Mouse (Mus musculus): ENCODE measurements around the gene Cask. TPM values are rescaled to one million over a fixed set of nuclear protein-coding genes. Genes with fewer than 3 reads are reported as not detected.

Cask gene
- polyA plus RNA-seq, 1 experiment, result 0.98 TPM

DNA sequence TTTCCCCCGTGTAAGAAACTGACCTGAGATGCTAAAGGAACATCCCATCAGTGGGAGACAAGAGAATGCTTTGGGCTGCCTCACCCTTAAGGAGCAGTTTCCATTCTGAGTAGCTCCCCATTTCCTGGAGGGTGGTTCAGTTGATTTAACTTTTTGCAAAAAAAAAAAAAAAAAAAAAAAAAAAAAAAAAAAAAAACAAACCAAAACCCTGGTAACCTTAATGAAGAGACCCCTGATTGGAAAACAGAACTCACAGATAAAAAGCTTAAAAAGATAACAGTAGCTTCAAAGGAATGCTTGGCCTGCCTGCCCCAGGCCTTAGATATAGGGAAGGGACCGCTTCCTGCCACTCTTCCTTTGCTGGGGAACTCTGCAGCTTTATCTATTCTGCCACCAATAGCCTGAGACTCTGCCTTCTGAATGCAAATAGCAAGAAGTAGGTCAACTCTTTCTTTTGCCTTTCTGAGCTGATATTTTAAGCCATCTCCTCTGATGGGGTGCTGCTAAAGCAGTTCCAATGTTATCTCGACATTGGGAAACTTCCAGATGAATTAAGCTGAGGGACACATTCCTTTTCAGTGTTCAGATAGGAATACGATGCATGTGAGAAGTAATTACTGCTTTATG is 332.3 kb downstream of the Cask start:
- Histone ChIP-seq H3K27me3 (ENCODE audit: control insufficient read depth, insufficient read depth, low read length) (no peaks in the 10 kb centered on the region), H3K4me1 (ENCODE audit: control insufficient read depth, insufficient read depth, insufficient read length) (peaks cover 9% of the 10 kb centered on the region; the same call in 1 of the 2 replicates), H3K36me3 (ENCODE audit: control insufficient read depth, insufficient read depth, low read length) (no peaks in the 10 kb centered on the region), H3K4me3 (ENCODE audit: extremely low read depth, insufficient read depth, insufficient read length) (no peak overlapping the region), H3K27ac (ENCODE audit: insufficient read depth, low read length) (no peak overlapping the region)
- no peak for DNase-seq (ENCODE audit: low read depth in 1 of 2, low spot score in 2 of 2)
- 75% methylated on average over 4 of the region's 4 CpGs for WGBS
- TF ChIP-seq POLR2A (IDR thresholded peaks at IDR 0.05; ENCODE audit: low read depth, low read length), result no peak
- TF ChIP-seq CTCF (IDR thresholded peaks at IDR 0.05; ENCODE audit: extremely low read depth, insufficient read depth, insufficient read length, insufficient replicate concordance), result no peak

DNA sequence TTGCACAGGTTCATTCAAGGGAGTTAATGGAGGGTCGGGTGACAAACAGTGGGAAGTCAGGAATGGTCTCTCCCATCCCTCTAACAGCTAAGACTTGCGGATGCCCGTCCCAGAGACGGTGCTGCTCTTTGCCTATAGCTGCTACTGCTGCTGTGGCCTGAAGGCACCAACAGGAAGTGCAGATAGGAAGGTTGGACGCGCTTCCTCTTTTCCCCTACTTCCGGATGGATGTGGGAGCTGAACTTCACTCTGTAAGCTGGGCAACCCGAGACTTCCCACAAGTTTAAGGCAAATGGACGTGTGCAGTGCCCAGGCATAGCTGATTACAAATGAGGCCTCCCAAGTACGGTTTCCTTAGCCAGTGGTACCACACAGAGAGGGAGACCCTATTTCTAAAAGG is 333.1 kb downstream of the Cask start:
- no peak overlapping the region for H3K4me3 ChIP-seq (ENCODE audit: extremely low read depth, insufficient read depth, insufficient read length)
- H3K27ac ChIP-seq (ENCODE audit: insufficient read depth, low read length), result no peak overlapping the region
- WGBS, result 59% methylated on average over 10 of the region's 10 CpGs
- H3K36me3 ChIP-seq (ENCODE audit: control insufficient read depth, insufficient read depth, low read length), result no peaks in the 10 kb centered on the region
- no peaks in the 10 kb centered on the region for H3K27me3 ChIP-seq (ENCODE audit: control insufficient read depth, insufficient read depth, low read length)
- DNase-seq (ENCODE audit: low read depth in 1 of 2, low spot score in 2 of 2), result no peak
- H3K4me1 ChIP-seq (ENCODE audit: control insufficient read depth, insufficient read depth, insufficient read length), result peaks cover 9% of the 10 kb centered on the region; the same call in 1 of the 2 replicates
- no peak for TF ChIP-seq POLR2A (IDR thresholded peaks at IDR 0.05; ENCODE audit: low read depth, low read length)
- TF ChIP-seq CTCF (IDR thresholded peaks at IDR 0.05; ENCODE audit: extremely low read depth, insufficient read depth, insufficient read length, insufficient replicate concordance), result no peak

DNA sequence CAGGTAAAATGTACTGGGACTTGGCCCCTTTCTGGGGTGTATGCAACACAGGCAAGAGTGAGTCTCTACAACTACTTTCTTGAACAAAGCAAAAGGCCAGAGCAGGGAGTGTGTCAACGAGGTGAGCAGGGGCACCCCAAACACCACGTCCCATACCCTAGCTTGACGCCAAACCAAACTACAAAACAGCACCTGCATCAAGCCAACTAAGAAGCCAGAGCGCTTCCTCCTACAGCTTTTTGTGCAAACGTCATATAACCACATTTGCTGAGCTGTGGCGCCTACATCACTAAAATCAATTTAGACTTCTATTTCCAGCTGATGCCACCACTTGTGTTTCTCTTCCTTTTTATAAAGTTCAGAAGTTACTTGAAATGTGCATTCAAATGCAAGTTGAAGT is 334.7 kb downstream of the Cask start:
- H3K4me1 ChIP-seq (ENCODE audit: control insufficient read depth, insufficient read depth, insufficient read length), result peaks cover 9% of the 10 kb centered on the region; the same call in 1 of the 2 replicates
- 41% methylated on average over 6 of the region's 6 CpGs for WGBS
- peak; percentile 11 to 45 for DNase-seq (ENCODE audit: low read depth in 1 of 2, low spot score in 2 of 2)
- H3K4me3 ChIP-seq (ENCODE audit: extremely low read depth, insufficient read depth, insufficient read length), result no peak overlapping the region
- no peaks in the 10 kb centered on the region for H3K36me3 ChIP-seq (ENCODE audit: control insufficient read depth, insufficient read depth, low read length)
- no peak for TF ChIP-seq POLR2A (IDR thresholded peaks at IDR 0.05; ENCODE audit: low read depth, low read length)
- no peak for TF ChIP-seq CTCF (IDR thresholded peaks at IDR 0.05; ENCODE audit: extremely low read depth, insufficient read depth, insufficient read length, insufficient replicate concordance)
- H3K27me3 ChIP-seq (ENCODE audit: control insufficient read depth, insufficient read depth, low read length), result no peaks in the 10 kb centered on the region
- peak overlapping the region; percentile 68 for H3K27ac ChIP-seq (ENCODE audit: insufficient read depth, low read length)

DNA sequence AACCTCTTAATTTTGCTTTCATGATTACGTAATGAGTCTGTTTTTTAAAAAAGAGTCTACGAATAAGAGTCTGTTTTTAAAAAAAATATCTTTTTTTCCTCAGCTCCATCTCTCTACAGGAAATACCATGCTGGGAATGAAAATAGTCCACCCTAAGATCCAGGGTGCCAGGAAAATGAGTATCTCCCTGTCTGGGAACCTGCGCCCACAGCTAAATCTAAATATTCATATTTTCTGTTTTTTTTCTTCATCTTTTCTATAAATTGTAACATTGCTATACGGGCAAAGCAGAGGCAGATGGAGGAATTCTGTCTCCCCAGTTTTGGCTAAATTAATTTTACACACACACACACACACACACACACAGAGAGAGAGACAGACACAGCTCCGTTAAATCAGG is 337.3 kb downstream of the Cask start:
- Histone ChIP-seq H3K27me3 (ENCODE audit: control insufficient read depth, insufficient read depth, low read length) (no peaks in the 10 kb centered on the region), H3K36me3 (ENCODE audit: control insufficient read depth, insufficient read depth, low read length) (no peaks in the 10 kb centered on the region), H3K27ac (ENCODE audit: insufficient read depth, low read length) (no peak overlapping the region), H3K4me3 (ENCODE audit: extremely low read depth, insufficient read depth, insufficient read length) (no peak overlapping the region), H3K4me1 (ENCODE audit: control insufficient read depth, insufficient read depth, insufficient read length) (peaks cover 9% of the 10 kb centered on the region; the same call in 1 of the 2 replicates)
- DNase-seq (ENCODE audit: low read depth in 1 of 2, low spot score in 2 of 2), result no peak
- WGBS, result 90% methylated on average over 5 of the region's 5 CpGs
- no peak for TF ChIP-seq POLR2A (IDR thresholded peaks at IDR 0.05; ENCODE audit: low read depth, low read length)

DNA sequence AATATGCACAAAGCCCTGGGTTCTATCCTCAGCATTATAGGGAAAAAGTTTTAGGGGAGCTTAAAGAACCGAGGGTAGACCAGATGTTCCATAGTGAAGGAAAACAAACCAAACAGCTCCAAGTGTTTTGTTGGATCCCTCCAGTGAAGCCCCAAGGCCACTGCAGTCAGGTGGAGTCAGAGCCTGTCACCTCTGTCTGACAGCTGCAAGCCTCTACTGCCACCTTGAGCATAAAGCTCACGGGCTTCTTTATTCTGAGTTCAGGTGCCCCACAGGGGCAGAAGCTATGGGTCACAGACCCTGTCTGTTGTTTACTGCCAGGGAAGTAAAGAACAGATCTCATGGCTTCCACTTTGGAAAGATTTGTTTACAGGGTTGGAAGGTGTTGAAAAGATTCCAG is 338.0 kb downstream of the Cask start:
- peaks cover 9% of the 10 kb centered on the region; the same call in 1 of the 2 replicates for H3K4me1 ChIP-seq (ENCODE audit: control insufficient read depth, insufficient read depth, insufficient read length)

DNA sequence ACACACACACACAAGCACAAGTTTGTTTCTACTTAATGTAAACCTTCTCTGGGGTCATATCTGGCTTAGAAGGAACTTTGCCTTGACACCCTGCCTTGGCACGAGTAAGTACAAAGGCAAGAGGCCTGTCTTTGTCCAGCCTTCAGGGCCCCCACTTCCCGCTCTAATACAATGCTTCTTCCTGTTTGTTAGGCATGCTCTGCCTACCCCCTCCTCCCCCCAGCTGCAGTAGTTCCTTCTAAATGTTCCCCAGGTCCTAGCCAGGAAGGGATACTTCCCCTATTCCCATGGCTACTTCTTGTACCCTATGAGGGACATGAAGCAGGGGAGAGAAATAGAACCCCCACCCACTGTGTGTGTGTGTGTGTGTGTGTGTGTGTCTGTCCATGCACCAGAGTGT is 344.8 kb downstream of the Cask start:
- no peak for DNase-seq (ENCODE audit: low read depth in 1 of 2, low spot score in 2 of 2)
- 69% methylated on average over 2 of the region's 2 CpGs for WGBS

More for the DNA sequence above, 338.0 kb downstream of the Cask start:
- no peak for DNase-seq (ENCODE audit: low read depth in 1 of 2, low spot score in 2 of 2)
- Histone ChIP-seq H3K4me3 (ENCODE audit: extremely low read depth, insufficient read depth, insufficient read length) (no peak overlapping the region), H3K27ac (ENCODE audit: insufficient read depth, low read length) (no peak overlapping the region; the same call in 1 of the 2 replicates), H3K36me3 (ENCODE audit: control insufficient read depth, insufficient read depth, low read length) (no peaks in the 10 kb centered on the region), H3K27me3 (ENCODE audit: control insufficient read depth, insufficient read depth, low read length) (no peaks in the 10 kb centered on the region)
- TF ChIP-seq CTCF (IDR thresholded peaks at IDR 0.05; ENCODE audit: extremely low read depth, insufficient read depth, insufficient read length, insufficient replicate concordance) (peak; percentile 19; the same call in 1 of the 2 replicates), POLR2A (IDR thresholded peaks at IDR 0.05; ENCODE audit: low read depth, low read length) (no peak)
- 58% methylated on average over 2 of the region's 2 CpGs for WGBS

DNA sequence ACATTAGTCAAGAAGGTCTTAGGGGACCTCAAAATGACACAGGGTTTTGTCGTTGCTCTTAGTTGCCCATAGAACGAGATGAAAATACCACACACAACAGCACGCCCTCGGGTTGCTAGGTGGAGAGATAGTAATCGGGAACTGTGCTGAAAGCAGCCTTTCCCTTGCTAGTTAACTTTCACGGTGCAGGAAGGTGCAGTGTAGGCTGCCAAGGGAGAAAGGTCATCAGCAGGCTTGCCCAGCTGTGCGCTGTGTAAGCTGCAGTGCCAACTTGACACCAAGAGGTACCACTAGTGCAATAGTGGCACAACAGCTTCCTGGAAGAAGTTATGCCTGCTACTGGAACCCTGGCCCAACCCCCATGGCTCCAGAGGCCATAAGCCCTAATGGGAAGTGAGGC is 346.8 kb downstream of the Cask start:
- whole genome bisulfite sequencing, result 88% methylated on average over 7 of the region's 7 CpGs
- H3K4me3 ChIP-seq (ENCODE audit: extremely low read depth, insufficient read depth, insufficient read length), result no peak overlapping the region
- TF ChIP-seq POLR2A (IDR thresholded peaks at IDR 0.05; ENCODE audit: low read depth, low read length), result no peak
- TF ChIP-seq CTCF (IDR thresholded peaks at IDR 0.05; ENCODE audit: extremely low read depth, insufficient read depth, insufficient read length, insufficient replicate concordance), result no peak
- H3K27me3 ChIP-seq (ENCODE audit: control insufficient read depth, insufficient read depth, low read length), result no peaks in the 10 kb centered on the region
- DNase-seq (ENCODE audit: low read depth in 1 of 2, low spot score in 2 of 2), result no peak
- H3K36me3 ChIP-seq (ENCODE audit: control insufficient read depth, insufficient read depth, low read length), result no peaks in the 10 kb centered on the region
- no peak overlapping the region for H3K27ac ChIP-seq (ENCODE audit: insufficient read depth, low read length)
- H3K4me1 ChIP-seq (ENCODE audit: control insufficient read depth, insufficient read depth, insufficient read length), result no peaks in the 10 kb centered on the region

More for the DNA sequence above, 344.8 kb downstream of the Cask start:
- H3K27me3 ChIP-seq (ENCODE audit: control insufficient read depth, insufficient read depth, low read length), result no peaks in the 10 kb centered on the region
- H3K36me3 ChIP-seq (ENCODE audit: control insufficient read depth, insufficient read depth, low read length), result no peaks in the 10 kb centered on the region
- TF ChIP-seq CTCF (IDR thresholded peaks at IDR 0.05; ENCODE audit: extremely low read depth, insufficient read depth, insufficient read length, insufficient replicate concordance), result no peak
- no peak for TF ChIP-seq POLR2A (IDR thresholded peaks at IDR 0.05; ENCODE audit: low read depth, low read length)
- no peaks in the 10 kb centered on the region for H3K4me1 ChIP-seq (ENCODE audit: control insufficient read depth, insufficient read depth, insufficient read length)
- H3K27ac ChIP-seq (ENCODE audit: insufficient read depth, low read length), result no peak overlapping the region
- H3K4me3 ChIP-seq (ENCODE audit: extremely low read depth, insufficient read depth, insufficient read length), result no peak overlapping the region

Data from spleen, adult 2 months (tissue).